Mouse (Mus musculus): ENCODE results near the gene Kmt2b. TPM values are rescaled to one million over a fixed set of nuclear protein-coding genes. Genes with fewer than 3 reads are reported as not detected.

Gene Kmt2b
- polyA plus RNA-seq, 1 experiment from 2014 or later = 15.6 TPM

GRCm38 (mm10) chr7:30619202-30619601 is 30.7 kb upstream of the Kmt2b start:
- Histone ChIP-seq H3K4me1 (replicated peaks; ENCODE audit: control insufficient read depth, insufficient read depth, low read length) (no peaks in the 10 kb centered on the region), H3K9ac (replicated peaks; ENCODE audit: low read depth, low read length) (no peak overlapping the region), H3K9me3 (ENCODE audit: control insufficient read depth, low read length) (no peaks in the 10 kb centered on the region), H3K4me3 (replicated peaks; ENCODE audit: low read length) (no peak overlapping the region), H3K27ac (ENCODE audit: low read length) (no peak overlapping the region), H3K4me2 (ENCODE audit: low read length) (no peak overlapping the region), H3K36me3 (ENCODE audit: control insufficient read depth, insufficient read depth) (peaks cover 17% of the 10 kb centered on the region), H3K27me3 (replicated peaks; ENCODE audit: control insufficient read depth, insufficient read depth, low read length) (no peaks in the 10 kb centered on the region)
- WGBS = 90% methylated on average over 3 of the region's 3 CpGs
- no peak for ATAC-seq

- H3K4me2 ChIP-seq (ENCODE audit: low read length) = no peak overlapping the region
- no peak overlapping the region for H3K4me3 ChIP-seq (replicated peaks; ENCODE audit: low read length)
- no peaks in the 10 kb centered on the region for H3K4me1 ChIP-seq (replicated peaks; ENCODE audit: control insufficient read depth, insufficient read depth, low read length)
- H3K36me3 ChIP-seq (ENCODE audit: control insufficient read depth, insufficient read depth) = peaks cover 17% of the 10 kb centered on the region
- no peaks in the 10 kb centered on the region for H3K9me3 ChIP-seq (ENCODE audit: control insufficient read depth, low read length)
- H3K9ac ChIP-seq (replicated peaks; ENCODE audit: low read depth, low read length) = no peak overlapping the region
- no peak overlapping the region for H3K27ac ChIP-seq (ENCODE audit: low read length)
- no peaks in the 10 kb centered on the region for H3K27me3 ChIP-seq (replicated peaks; ENCODE audit: control insufficient read depth, insufficient read depth, low read length)
- ATAC-seq = no peak
- WGBS = 94% methylated on average over 9 of the region's 9 CpGs
Measured at GRCm38 (mm10) chr7:30618658-30619057, 30.1 kb upstream of the Kmt2b start.

- ATAC-seq = no peak
- no peak overlapping the region for H3K27ac ChIP-seq (ENCODE audit: low read length)
- H3K4me3 ChIP-seq (replicated peaks; ENCODE audit: low read length) = no peak overlapping the region
- no peak overlapping the region for H3K4me2 ChIP-seq (ENCODE audit: low read length)
- no peaks in the 10 kb centered on the region for H3K9me3 ChIP-seq (ENCODE audit: control insufficient read depth, low read length)
- no peaks in the 10 kb centered on the region for H3K27me3 ChIP-seq (replicated peaks; ENCODE audit: control insufficient read depth, insufficient read depth, low read length)
- H3K9ac ChIP-seq (replicated peaks; ENCODE audit: low read depth, low read length) = no peak overlapping the region
- 56% methylated on average over 5 of the region's 5 CpGs for WGBS
- H3K36me3 ChIP-seq (ENCODE audit: control insufficient read depth, insufficient read depth) = peaks cover 11% of the 10 kb centered on the region
- H3K4me1 ChIP-seq (replicated peaks; ENCODE audit: control insufficient read depth, insufficient read depth, low read length) = no peaks in the 10 kb centered on the region
Measured at GRCm38 (mm10) chr7:30615049-30615760, 26.7 kb upstream of the Kmt2b start.

GRCm38 (mm10) chr7:30614454-30614853 is 25.9 kb upstream of the Kmt2b start:
- Histone ChIP-seq H3K4me1 (replicated peaks; ENCODE audit: control insufficient read depth, insufficient read depth, low read length) (no peaks in the 10 kb centered on the region), H3K27ac (ENCODE audit: low read length) (no peak overlapping the region), H3K4me2 (ENCODE audit: low read length) (no peak overlapping the region), H3K27me3 (replicated peaks; ENCODE audit: control insufficient read depth, insufficient read depth, low read length) (no peaks in the 10 kb centered on the region), H3K36me3 (ENCODE audit: control insufficient read depth, insufficient read depth) (peaks cover 11% of the 10 kb centered on the region), H3K4me3 (replicated peaks; ENCODE audit: low read length) (no peak overlapping the region), H3K9me3 (ENCODE audit: control insufficient read depth, low read length) (no peaks in the 10 kb centered on the region), H3K9ac (replicated peaks; ENCODE audit: low read depth, low read length) (no peak overlapping the region)
- ATAC-seq = no peak
- 79% methylated on average over 2 of the region's 2 CpGs for WGBS

- ATAC-seq = no peak
- WGBS = 23% methylated on average over 14 of the region's 14 CpGs
Measured at GRCm38 (mm10) chr7:30613529-30614112, 25.1 kb upstream of the Kmt2b start.

GRCm38 (mm10) chr7:30612654-30613402 is 24.3 kb upstream of the Kmt2b start, which contains the start of gene Upk1a:
Gene Upk1a, minus strand, starts transcription at chr7:30612847.
- no peak within 1 kb of the TSS for H3K9ac ChIP-seq (replicated peaks; ENCODE audit: low read depth, low read length)
- H3K36me3 ChIP-seq (ENCODE audit: control insufficient read depth, insufficient read depth) = peaks cover 11% of the 10 kb centered on the region
- H3K9me3 ChIP-seq (ENCODE audit: control insufficient read depth, low read length) = no peaks in the 10 kb centered on the region
- H3K27me3 ChIP-seq (replicated peaks; ENCODE audit: control insufficient read depth, insufficient read depth, low read length) = no peaks in the 10 kb centered on the region
- H3K4me1 ChIP-seq (replicated peaks; ENCODE audit: control insufficient read depth, insufficient read depth, low read length) = no peaks in the 10 kb centered on the region
- no peak within 1 kb of the TSS for H3K4me2 ChIP-seq (ENCODE audit: low read length)
- H3K27ac ChIP-seq (ENCODE audit: low read length) = no peak within 1 kb of the TSS
- no peak within 1 kb of the TSS for H3K4me3 ChIP-seq (replicated peaks; ENCODE audit: low read length)
- ATAC-seq = no peak
- 80% methylated on average over 8 of the region's 8 CpGs for WGBS

More at GRCm38 (mm10) chr7:30613529-30614112, 25.1 kb upstream of the Kmt2b start:
- no peak overlapping the region for H3K4me3 ChIP-seq (replicated peaks; ENCODE audit: low read length)
- H3K9me3 ChIP-seq (ENCODE audit: control insufficient read depth, low read length) = no peaks in the 10 kb centered on the region
- H3K9ac ChIP-seq (replicated peaks; ENCODE audit: low read depth, low read length) = no peak overlapping the region
- peaks cover 11% of the 10 kb centered on the region for H3K36me3 ChIP-seq (ENCODE audit: control insufficient read depth, insufficient read depth)
- no peak overlapping the region for H3K27ac ChIP-seq (ENCODE audit: low read length)
- H3K27me3 ChIP-seq (replicated peaks; ENCODE audit: control insufficient read depth, insufficient read depth, low read length) = no peaks in the 10 kb centered on the region
- H3K4me1 ChIP-seq (replicated peaks; ENCODE audit: control insufficient read depth, insufficient read depth, low read length) = no peaks in the 10 kb centered on the region
- H3K4me2 ChIP-seq (ENCODE audit: low read length) = no peak overlapping the region

GRCm38 (mm10) chr7:30610043-30610442 is 21.5 kb upstream of the Kmt2b start:
- Histone ChIP-seq H3K9me3 (ENCODE audit: control insufficient read depth, low read length) (no peaks in the 10 kb centered on the region), H3K27me3 (replicated peaks; ENCODE audit: control insufficient read depth, insufficient read depth, low read length) (no peaks in the 10 kb centered on the region), H3K36me3 (ENCODE audit: control insufficient read depth, insufficient read depth) (no peaks in the 10 kb centered on the region), H3K27ac (ENCODE audit: low read length) (no peak overlapping the region), H3K4me1 (replicated peaks; ENCODE audit: control insufficient read depth, insufficient read depth, low read length) (no peaks in the 10 kb centered on the region), H3K9ac (replicated peaks; ENCODE audit: low read depth, low read length) (no peak overlapping the region), H3K4me3 (replicated peaks; ENCODE audit: low read length) (no peak overlapping the region), H3K4me2 (ENCODE audit: low read length) (no peak overlapping the region)
- ATAC-seq = no peak
- 58% methylated on average over 7 of the region's 7 CpGs for WGBS

- H3K27me3 ChIP-seq (replicated peaks; ENCODE audit: control insufficient read depth, insufficient read depth, low read length) = no peaks in the 10 kb centered on the region
- H3K9ac ChIP-seq (replicated peaks; ENCODE audit: low read depth, low read length) = no peak overlapping the region
- 43% methylated on average over 15 of the region's 16 CpGs for WGBS
- ATAC-seq = no peak
- H3K4me1 ChIP-seq (replicated peaks; ENCODE audit: control insufficient read depth, insufficient read depth, low read length) = no peaks in the 10 kb centered on the region
- H3K27ac ChIP-seq (ENCODE audit: low read length) = no peak overlapping the region
- no peak overlapping the region for H3K4me3 ChIP-seq (replicated peaks; ENCODE audit: low read length)
- no peak overlapping the region for H3K4me2 ChIP-seq (ENCODE audit: low read length)
- H3K9me3 ChIP-seq (ENCODE audit: control insufficient read depth, low read length) = no peaks in the 10 kb centered on the region
- H3K36me3 ChIP-seq (ENCODE audit: control insufficient read depth, insufficient read depth) = no peaks in the 10 kb centered on the region
Measured at GRCm38 (mm10) chr7:30608476-30608875, 19.9 kb upstream of the Kmt2b start.

- no peaks in the 10 kb centered on the region for H3K27me3 ChIP-seq (replicated peaks; ENCODE audit: control insufficient read depth, insufficient read depth, low read length)
- H3K4me1 ChIP-seq (replicated peaks; ENCODE audit: control insufficient read depth, insufficient read depth, low read length) = no peaks in the 10 kb centered on the region
- H3K4me3 ChIP-seq (replicated peaks; ENCODE audit: low read length) = no peak overlapping the region
- 30% methylated on average over 8 of the region's 8 CpGs for WGBS
- no peak; the same call in 1 of the 2 replicates for ATAC-seq
- H3K9me3 ChIP-seq (ENCODE audit: control insufficient read depth, low read length) = no peaks in the 10 kb centered on the region
- H3K27ac ChIP-seq (ENCODE audit: low read length) = no peak overlapping the region
- no peak overlapping the region for H3K9ac ChIP-seq (replicated peaks; ENCODE audit: low read depth, low read length)
- H3K4me2 ChIP-seq (ENCODE audit: low read length) = no peak overlapping the region
- H3K36me3 ChIP-seq (ENCODE audit: control insufficient read depth, insufficient read depth) = no peaks in the 10 kb centered on the region
Measured at GRCm38 (mm10) chr7:30607706-30608309, 19.3 kb upstream of the Kmt2b start.
